Mouse (Mus musculus): ENCODE data around the gene Phf5a.

The Phf5a gene

GRCm38 (mm10) chr15:81828426-81829207 lies 43.1 kb downstream of the Phf5a start:
- no peak for DNase-seq (ENCODE audit: low spot score in 2 of 2)

GRCm38 (mm10) chr15:81824832-81825231 lies 46.9 kb downstream of the Phf5a start:
- no peak for DNase-seq (ENCODE audit: low spot score in 2 of 2)

- DNase-seq (ENCODE audit: low spot score in 2 of 2) = no peak
Measured at GRCm38 (mm10) chr15:81822631-81823030, 49.1 kb downstream of the Phf5a start.

GRCm38 (mm10) chr15:81818404-81818803 lies 53.3 kb downstream of the Phf5a start:
- no peak for DNase-seq (ENCODE audit: low spot score in 2 of 2)

GRCm38 (mm10) chr15:81814716-81815370 lies 56.9 kb downstream of the Phf5a start:
- no peak for DNase-seq (ENCODE audit: low spot score in 2 of 2)

Measured in left cerebral cortex, adult 9 months (tissue).